Mouse (Mus musculus): ENCODE measurements around the gene Zfp648.

GRCm38 (mm10) chr1:154204652-154205573 lies 3.9 kb downstream of the Zfp648 start:
- TF ChIP-seq CTCF (IDR thresholded peaks at IDR 0.05; ENCODE audit: borderline replicate concordance, insufficient read depth, low read depth, low read length) (no peak), POLR2A (IDR thresholded peaks at IDR 0.05; ENCODE audit: borderline replicate concordance, insufficient read depth, low read length) (no peak)
